Mouse (Mus musculus) ES-E14 (cell line): ENCODE data around the gene Usp21.
"Not testable (repeated sequence)": the region's sequence is repeated elsewhere in the genome, so short reads cannot be mapped to it uniquely, and the experiment has no call there.

ENCODE experiments used
- CHD2 ChIP-seq: IDR thresholded peaks from 2 replicates; pipeline ENCODE4 v1.6.1; 2014; ENCODE audit warnings: mild to moderate bottlenecking, low read depth, low read length, inconsistent platforms
- HCFC1 ChIP-seq: IDR thresholded peaks from 2 replicates; pipeline ENCODE4 v1.6.1; 2012; ENCODE audit warnings: low read length, inconsistent platforms, borderline replicate concordance; ENCODE audit not compliant: insufficient read depth
- MAFK ChIP-seq: IDR thresholded peaks from 2 replicates; pipeline ENCODE4 v1.6.1; 2014; ENCODE audit warnings: mild to moderate bottlenecking, low read depth, low read length, inconsistent platforms; ENCODE audit not compliant: insufficient read depth
- ZC3H11A ChIP-seq: IDR thresholded peaks from 2 replicates; pipeline ENCODE4 v1.6.1; 2012; ENCODE audit warnings: low read depth, mild to moderate bottlenecking, inconsistent platforms, low read length, borderline replicate concordance

- TF ChIP-seq HCFC1, CHD2, MAFK, ZC3H11A: not testable (repeated sequence)
These were observed 45.8 kb downstream of the Usp21 start for GRCm38 (mm10) chr1:171241952-171242351.
